Mouse (Mus musculus) cerebellum, adult 11-12 months (tissue): ENCODE measurements around the gene Tle3.
A peak's percentile ranks its signal among the peaks of the same experiment; 100 is the strongest.

Experiments used
- DNase-seq: peaks from one replicate; pipeline ENCODE4 v3.0.0; 2022

The Tle3 gene

DNA sequence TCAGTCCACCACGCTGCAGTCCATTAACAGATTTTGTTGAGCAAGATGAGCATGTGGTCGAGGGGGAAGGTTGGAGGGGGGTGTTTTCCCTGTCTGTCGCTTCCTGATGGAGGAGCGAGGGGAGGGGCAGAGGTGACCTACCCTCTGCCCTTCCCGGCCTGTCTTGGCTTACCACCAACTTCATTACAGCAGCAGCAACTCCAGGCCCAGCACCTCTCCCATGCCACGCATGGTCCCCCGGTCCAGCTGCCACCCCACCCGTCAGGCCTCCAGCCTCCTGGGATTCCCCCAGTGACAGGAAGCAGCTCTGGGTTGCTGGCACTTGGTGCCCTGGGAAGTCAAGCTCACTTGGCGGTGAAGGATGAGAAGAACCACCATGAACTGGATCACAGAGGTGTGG, 29.5 kb downstream of the Tle3 start:
- no peak for DNase-seq

DNA sequence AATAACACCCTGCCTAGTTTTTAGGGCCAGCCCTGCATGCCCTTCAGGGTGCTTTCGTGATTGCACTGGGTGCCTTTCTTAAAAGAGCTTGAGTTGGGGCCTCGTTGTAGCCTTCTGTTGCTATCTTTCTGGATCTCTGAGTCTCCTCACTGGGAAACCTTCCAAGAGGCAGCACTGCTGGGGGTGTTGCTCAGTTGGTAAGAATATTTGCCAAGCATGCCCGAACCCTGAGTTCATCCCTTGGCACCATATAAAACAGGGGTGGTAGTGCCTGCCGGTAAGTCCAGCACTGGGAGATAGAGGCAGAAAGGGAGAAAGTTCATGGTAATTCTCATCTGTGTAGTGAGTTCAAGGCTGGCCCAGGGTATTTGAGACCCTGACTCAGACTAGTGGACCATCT, 30.1 kb downstream of the Tle3 start:
- DNase-seq, result no peak

DNA sequence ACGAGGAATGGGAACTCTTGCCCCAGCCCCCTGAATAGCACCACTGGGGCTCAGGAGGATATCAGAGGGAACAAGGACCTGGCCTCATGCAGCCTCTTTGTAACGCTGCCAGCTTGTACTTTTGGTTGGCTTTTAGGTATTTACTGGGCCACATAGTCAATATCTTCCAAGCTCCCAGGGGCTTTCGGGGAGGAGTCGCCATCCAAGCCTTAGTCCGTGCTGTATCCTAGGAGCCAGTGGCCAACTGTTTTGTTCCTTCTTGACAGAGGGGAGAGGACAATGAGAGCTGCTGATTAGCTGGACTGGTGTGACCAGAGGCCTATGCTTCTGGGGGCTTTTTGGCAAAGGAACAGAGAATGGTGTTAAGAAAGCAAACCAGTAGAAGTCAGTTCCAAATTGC, 30.6 kb downstream of the Tle3 start:
- DNase-seq, result no peak

DNA sequence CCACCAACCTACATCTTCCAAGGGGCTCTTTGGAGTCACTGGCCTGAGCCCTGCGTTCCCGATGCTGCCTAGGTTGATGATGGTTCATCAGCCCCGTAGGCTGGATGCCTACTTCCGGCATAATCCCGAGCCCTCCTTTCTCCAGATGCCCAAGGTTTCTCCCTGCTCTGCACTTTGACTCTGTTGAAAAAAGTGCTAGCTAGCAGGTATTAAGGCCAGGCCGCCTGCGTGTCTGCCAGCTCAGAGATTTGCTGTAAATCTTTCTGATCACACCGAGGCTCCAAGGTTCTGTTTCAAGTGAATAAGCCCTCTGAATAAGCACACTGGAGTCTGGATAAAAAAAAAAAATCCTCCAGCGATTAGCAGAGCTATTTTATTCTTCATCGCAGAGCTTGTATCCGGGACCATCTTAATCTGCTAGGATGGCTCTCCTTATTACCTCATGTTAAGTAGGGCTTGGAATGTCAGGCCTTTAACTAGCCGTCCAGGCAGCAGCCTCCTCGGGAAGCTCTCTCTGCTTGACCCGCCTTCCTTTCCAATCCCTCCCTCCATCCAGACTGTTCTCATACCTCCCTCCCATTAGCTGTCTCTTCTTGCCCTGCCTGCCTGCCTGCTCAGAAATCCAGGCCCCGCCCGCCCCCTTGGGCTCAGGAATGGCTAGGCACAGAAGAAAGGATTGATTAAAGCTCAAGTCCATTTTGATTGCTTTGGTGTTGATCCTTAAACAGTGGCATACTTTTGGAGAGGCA, 31.9 kb downstream of the Tle3 start:
- no peak for DNase-seq

DNA sequence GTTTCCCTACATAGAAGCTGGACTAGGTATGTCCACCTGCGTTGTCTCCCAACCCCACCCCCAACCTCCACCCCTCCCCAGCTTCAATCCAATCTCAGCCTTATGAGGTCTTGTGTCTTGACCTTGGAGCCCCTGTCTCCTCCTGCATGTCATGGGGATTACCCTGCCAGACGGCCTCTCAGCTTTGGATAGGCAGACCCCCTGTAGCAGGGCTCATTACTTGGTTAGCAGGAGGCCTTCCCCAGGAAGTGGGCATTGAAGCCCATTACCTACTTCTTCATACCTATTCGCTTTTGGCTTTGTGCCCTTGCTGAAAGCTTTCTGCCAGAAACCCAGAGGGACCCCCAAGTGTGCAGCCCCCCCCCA, 32.4 kb downstream of the Tle3 start:
- DNase-seq, result no peak

DNA sequence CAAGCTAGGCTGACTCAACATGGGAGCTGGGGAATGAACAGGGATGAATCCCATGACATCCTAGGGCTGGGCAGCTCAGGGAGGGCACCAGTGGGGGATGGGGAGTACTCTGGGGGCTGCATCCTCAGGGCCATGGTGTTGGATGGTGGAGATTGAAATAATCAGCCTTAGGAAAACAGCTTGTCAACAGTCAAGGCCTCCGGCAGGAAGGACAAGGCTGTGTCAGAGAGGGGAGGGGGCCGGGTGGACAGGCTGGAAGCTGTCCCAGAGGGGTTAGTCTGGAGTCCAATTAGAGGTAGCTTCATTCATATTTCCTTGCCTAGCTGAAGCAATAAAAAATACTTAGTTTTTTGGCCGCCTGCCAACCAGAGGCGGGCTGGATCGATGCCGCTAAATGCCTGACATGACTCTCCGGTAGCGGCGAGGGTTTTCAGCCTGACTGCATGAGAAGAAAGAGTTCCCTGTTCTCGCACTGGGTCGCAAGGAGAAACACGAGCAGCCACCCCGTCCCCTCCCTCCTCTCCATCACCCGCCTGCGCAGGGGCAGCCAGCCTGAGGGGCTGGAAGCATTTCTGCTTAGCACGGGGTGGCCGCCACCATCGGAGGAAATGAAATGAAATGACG, 32.9 kb downstream of the Tle3 start:
- DNase-seq, result peak; percentile 56

DNA sequence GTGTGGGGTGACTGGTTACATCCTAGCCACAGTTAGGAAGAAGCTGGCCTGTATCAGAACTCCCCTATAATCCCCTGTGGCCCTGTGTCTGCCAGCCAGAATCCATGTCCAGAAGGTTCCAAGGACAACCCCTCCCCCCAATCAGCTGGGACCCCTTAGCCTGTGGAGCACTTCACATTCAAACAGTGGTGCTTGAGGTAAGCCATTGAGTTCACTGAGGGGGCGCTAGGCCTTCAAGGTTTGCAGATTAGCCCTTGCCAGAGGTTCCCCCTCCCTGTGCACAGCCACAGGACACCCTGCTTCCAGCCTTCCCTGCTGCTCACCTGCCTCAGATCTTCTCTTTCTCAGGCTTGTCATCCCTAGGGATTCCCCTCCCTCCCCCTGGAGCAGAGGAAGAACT, 34.2 kb downstream of the Tle3 start:
- no peak for DNase-seq

DNA sequence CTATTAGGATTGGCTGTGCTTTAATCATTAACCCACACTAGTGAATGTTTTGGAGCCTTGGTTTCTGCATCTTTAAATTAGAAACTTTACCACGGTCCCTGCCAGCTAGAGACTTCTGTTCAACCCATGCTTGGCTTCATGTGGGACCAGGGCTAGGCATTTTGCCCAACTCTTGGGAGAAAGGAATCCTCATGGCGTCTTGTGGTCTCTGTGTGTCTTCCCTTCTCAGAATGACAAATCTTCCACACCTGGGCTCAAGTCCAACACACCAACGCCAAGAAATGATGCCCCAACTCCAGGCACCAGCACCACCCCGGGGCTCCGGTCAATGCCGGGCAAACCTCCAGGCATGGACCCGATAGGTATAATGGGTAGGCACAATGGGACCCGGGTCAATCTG, 36.9 kb downstream of the Tle3 start:
- peak; percentile 27 for DNase-seq

DNA sequence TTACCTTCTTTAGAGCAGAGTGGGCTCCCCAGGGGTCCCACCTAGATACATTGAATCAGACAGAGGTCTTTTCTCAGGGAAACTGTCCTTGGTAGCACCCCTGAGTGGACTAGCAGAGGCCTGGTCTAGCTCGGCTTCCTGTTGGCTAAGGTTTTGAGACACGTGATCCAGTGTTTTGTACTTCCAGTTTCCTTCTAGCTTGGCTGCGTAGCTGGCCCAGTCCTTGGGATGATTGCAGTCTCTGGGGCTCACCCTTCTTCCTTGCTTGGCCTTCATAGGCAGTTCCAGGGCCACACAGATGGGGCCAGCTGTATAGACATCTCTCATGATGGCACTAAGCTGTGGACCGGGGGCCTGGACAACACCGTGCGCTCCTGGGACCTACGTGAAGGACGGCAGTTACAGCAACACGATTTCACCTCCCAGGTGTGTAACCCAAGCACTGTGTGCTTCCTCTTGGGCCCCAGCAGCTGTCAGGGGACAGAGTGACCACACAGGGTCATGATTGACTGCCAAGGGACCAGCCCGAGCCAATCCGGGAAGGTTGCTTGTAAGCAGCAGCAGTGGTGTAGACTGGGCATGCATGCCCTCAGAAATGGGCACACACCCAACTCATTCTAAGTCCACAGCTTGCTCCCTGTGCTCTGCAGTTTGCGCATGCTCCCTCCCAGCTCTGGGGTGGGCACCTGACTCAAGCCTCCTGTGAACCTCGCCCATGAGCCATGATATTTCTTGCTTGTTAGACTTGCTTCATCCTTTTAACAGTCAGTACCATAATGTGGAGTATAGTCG, 41.7 kb downstream of the Tle3 start:
- no peak for DNase-seq

DNA sequence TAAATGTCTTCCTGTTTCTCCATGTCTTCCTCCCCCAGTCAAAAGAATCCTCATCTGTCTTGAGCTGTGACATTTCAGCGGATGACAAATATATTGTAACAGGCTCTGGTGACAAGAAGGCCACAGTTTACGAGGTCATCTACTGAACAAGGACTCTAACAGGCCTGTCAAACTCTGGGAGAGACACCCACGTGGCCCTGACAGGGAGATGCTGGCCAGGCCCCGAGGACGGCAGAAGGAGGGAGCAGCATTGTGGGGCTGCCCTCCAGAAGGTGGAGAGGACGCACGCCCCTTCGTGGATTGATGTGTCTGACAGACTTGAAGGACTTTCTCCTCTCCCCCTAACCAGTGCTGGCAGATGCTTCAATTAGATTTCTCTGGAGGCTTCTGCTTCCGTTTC, 44.4 kb downstream of the Tle3 start:
- no peak for DNase-seq

DNA sequence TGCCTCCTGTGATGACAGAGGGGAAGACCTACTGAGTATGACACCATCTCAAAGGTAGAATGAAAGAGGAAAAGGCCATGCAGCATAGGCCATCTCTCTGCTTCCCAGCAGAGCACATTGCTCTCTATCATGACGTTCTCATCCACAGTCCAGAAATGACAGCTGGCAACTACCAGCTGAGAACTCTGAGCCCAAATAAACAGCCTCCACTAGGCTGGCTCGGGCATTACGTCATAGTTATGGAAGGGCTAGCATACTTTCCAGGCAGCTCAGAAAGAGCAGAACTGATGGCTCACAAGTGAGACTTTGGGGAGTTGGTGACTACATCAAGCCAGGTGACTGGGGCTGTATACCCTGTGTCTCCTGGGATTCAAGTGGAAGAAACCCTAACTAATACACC, 49.5 kb downstream of the Tle3 start:
- no peak for DNase-seq

DNA sequence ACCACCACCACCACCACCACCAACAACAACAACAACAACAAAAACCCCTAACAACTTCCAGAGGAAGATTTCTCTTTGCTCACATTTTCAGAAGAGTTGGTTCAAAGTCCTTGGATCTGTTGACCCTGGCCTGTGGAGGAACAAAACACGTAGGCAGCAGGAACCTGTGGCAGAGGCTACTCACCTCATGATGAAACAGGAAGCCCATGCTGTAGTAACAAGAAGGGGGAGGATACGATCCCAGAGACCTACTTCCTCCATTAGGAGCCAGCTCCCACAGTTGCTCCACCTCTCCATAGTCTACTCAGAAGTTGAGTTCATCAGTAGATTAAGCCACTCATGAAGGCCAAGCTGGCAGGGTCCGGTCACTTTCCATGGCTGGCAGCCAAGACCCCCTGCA, 52.1 kb downstream of the Tle3 start:
- DNase-seq, result no peak

DNA sequence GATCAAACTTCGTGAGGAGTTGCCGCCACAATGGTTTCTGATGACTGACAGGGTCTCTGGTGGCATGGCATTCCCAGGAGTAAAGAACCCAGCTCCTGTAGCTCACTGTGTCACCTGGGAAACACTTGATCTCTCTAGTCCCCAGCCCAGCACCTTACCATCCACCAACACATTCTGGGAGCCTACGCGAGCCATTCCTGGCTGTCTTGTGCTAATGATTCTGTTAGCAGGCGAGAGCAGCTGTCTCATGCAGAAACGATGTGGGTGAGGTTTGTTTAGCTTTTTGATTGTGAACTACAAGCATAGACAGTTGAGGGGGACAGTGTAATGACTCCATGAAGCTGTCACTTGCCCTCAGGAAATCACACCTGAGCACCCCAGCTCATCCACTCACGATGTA, 54.3 kb downstream of the Tle3 start:
- no peak for DNase-seq

DNA sequence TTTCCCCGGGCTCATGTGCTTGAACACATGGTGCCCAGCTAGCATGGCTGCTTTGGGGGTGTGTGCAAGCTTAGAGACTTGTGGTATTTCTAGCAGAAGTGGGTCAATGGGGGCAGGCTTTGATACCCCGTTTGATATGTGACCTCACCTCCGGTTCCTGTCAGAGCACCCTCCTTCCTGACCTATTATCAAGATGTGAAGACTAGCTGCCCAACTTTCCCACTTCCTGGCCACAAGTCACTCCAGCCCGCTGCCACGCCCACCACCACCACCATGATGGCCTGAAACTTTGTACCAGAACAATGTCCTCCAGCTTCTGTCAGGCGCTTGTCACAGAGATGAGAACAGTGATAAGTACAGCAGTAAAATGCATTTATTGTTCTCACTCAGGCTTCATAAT, 54.9 kb downstream of the Tle3 start:
- DNase-seq, result no peak

DNA sequence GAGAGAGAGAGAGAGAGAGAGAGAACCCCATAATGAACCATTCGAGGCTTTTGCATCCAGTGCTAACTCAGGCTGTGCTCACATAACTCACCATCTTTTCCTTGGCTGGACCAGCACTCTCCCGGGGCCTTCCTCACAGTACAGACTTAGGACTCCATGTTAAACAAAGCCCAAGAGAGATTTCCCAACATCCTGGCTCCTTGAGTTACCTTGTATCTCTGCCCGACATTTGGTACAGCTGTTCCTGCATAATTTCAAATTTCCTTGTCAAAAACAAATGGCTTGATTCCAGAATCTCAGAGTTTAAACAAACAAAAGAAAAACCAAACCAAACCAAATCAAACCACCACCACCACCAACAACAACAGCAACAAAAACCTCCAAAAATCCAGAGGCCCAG, 55.7 kb downstream of the Tle3 start:
- no peak for DNase-seq

DNA sequence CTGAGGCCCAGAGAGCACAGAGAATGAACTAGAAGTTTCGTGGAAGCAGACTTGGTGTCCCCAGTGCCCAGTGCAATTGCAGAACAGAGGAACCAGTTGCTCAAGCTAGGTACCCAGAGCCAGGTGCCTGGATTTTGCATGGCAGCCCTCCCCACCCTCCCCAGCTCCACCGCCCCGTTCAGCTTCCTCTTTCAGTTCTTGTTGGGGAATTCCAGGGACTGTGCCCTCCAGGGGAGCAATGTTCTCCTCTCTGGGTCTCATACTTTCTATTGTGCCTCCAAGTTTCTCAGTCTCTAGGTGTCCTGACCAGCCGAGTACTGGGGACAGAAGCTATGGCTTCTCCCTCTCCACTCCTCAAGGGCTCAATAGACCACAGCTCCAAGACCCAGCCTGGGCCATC, 59.7 kb downstream of the Tle3 start:
- no peak for DNase-seq

DNA sequence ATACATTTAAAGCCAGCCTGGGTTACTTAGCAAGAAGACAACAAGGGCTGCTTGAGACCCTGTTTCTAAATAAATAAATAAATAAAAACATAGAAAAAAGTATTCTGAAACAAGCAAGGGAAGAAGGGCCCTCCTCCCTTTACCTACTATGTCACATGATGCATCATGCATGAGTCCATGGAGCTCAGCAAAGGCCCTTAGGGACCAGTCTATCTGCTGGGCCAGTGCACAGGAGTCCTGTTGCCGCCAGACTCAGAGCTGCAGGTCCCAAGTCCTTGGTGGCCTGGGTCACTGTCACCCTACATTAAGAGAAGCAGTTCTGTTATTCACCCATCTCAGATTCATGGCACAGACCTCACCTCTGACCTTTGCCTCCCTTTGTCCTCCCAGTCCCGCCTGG, 61.0 kb downstream of the Tle3 start:
- no peak for DNase-seq

DNA sequence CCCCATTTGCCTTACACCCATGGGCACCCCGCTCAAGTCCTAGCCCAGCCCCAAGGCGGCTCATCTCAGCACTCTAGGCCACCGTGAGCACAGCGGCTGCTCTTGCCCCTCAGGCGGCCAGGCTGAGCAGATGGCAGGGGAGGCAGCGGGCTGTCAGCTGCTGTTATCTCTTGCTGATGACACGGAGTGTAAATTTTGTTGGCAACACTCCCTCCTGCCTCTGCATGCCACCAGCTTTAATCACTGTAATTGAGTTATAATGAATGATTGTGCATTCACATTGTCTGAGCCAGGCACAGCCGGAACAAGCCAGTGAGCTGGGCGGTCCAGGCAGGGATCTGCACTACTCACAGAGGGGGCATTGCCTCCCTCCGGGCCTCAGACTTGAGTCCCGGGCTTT, 61.9 kb downstream of the Tle3 start:
- peak; percentile 62 for DNase-seq

DNA sequence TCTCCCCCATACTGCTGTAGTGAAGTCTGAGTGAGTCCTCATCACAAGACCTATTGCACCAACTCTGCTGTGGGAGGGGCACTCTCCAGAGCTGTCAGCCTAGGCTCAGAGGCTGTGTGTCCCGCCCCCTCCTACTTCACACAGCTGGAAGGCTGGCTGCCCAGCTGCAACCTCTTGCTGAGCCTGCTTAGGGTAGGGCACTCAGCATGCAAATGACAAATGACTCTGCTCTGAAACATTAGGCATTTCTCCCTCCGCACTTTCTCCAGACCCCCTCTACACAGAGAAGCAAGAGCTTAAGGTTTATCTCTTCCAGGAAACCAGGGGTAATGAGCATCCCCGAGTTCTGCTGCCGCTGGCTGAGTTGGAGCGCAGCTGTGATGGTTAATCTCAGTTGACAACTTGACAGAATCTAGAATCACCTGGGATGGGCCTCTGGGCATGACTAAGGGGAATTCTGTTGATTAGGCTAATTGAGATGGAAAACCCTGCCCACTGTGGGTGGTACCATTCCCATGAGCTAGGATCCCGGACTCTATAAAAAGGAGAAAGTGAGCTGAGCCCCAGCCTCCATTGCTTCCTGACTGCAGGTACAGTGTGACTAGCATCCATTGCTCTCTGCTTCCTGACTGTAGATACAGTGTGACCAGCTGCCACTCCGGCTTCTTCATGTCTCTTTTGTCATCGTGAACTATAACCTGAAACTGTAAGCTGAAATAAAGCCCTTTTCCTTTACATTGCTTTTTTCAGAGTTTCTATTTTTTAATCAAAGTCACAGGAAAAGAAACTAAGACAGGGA, 63.2 kb downstream of the Tle3 start:
- no peak for DNase-seq

DNA sequence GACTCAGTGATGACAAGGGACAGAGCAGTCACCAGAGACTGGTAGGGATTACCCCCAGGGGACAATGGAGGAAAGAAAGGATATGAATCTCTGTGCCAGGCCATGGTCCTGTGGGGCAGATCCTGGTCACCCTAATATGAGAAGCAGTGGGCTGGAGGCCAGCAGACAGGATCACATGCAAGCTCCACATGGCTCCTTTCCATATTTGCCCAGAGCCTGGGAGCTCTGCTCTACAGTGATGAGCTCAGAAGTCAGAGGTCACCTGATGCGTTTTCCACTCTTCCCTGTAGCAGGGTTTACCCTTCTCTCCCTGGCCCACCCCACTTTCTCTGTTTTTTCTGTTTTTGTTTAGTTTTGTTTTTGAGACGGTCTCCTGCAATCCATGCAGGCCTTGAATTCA, 63.9 kb downstream of the Tle3 start:
- no peak for DNase-seq

DNA sequence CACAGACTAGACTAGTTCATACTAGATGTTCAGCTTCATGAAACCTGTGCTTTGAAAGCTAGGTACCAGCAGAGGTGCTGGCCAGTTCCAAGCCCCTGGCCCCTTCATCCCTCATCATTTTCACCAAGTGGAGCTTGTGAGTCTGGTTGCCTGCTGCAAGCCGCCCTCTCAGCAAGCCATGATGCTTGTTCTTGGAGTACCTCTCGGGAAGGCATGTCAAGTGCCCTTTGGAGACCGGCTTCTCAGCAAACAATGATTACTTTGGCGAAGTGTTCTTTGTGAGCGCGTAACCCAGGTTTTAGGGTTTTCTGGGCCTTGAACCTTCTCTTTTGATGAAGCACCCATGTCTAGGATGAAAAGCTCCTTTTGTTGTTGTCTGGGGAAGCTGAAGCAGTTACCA, 64.6 kb downstream of the Tle3 start:
- no peak for DNase-seq

DNA sequence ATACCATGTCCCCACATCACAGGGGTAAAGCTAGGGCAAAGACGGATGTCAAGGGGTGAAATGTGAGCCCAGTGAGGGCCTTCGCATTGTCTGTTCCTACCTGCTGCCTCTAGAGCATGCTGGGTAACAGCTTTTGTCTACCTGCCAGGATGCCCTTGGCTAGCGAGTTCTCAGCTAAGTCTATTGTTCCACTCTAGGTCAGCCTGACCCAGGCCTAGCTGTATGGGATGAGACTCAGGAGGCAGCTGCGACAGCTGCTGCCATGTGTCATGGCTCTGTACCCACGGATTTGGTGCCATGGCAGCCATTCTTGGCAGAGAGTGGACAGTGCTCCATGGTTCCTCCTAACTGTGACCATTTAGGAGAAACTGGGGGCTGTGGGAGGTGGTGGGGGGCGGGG, 66.9 kb downstream of the Tle3 start:
- no peak for DNase-seq

DNA sequence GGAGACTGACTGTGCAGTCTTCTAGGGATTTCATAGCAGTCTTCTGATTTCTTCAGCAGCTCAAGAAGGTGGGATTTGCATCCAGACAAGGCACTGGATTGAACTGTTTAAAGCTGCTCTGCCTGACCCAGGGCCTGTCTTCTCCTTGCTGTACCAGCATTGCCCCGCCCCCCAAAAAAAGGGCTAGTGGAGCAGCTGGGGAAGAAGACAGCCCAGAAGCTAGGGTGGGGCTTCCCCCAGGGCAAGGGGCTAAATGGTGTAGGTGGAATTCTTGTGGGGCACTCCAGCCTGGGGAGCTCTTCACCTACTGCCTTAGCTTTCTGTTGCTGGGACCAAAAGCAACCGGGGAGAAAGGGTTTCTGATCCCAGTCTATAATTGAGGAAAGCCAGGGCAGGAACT, 67.8 kb downstream of the Tle3 start:
- DNase-seq, result no peak
